Mouse (Mus musculus) neural tube, embryonic 11.5 days (tissue): ENCODE measurements at regions not wholly inside any gene's neighbourhood (a gene's known extent, or its start where the extent isn't known, plus 50 kb on each side); places are given as distances from the start of the nearest gene placed in this dataset.
"Not testable (repeated sequence)": the region's sequence is repeated elsewhere in the genome, so short reads cannot be mapped to it uniquely, and the experiment has no call there.

Experiments
- ATAC-seq: fragments of 200-750 bp; cut with Nextera tagmentation; 2 replicates; pipeline ENCODE4 v1.8.0; 2017; ENCODE audit warnings: moderate number of reproducible peaks, mild to moderate bottlenecking, moderate TSS enrichment, moderate library complexity; ENCODE audit not compliant: insufficient read depth, low FRiP score, low TSS enrichment
- DNase-seq: peaks from one replicate; pipeline ENCODE4 v3.0.0-alpha.2; 2015; ENCODE audit warnings: low spot score
- H3K27ac ChIP-seq: fragments of 300-500 bp; sonication (generic); 2 replicates; pipeline ENCODE4 v1.5.1; 2014; ENCODE audit warnings: low read depth, mild to moderate bottlenecking, low read length
- H3K27me3 ChIP-seq: fragments of 300-500 bp; sonication (generic); 2 replicates; pipeline ENCODE4 v1.6.1; 2014; ENCODE audit warnings: mild to moderate bottlenecking, low read length, mixed read lengths; ENCODE audit not compliant: control insufficient read depth, insufficient read depth
- H3K36me3 ChIP-seq: fragments of 300-500 bp; sonication (generic); 2 replicates; pipeline ENCODE4 v1.6.1; 2014; ENCODE audit warnings: mild to moderate bottlenecking, low read length, moderate library complexity, mixed read lengths; ENCODE audit not compliant: control insufficient read depth, insufficient read depth
- H3K4me1 ChIP-seq: fragments of 300-500 bp; sonication (generic); 2 replicates; pipeline ENCODE4 v1.6.1; 2014; ENCODE audit warnings: low read length, mixed read lengths; ENCODE audit not compliant: control insufficient read depth, insufficient read depth
- H3K4me2 ChIP-seq: fragments of 300-500 bp; sonication (generic); 2 replicates; pipeline ENCODE4 v1.6.1; 2014; ENCODE audit warnings: low read depth, mild to moderate bottlenecking, moderate library complexity
- H3K4me3 ChIP-seq: fragments of 300-500 bp; sonication (generic); 2 replicates; pipeline ENCODE4 v1.5.1; 2014; ENCODE audit warnings: low read depth, low read length
- H3K9ac ChIP-seq: fragments of 300-500 bp; sonication (generic); 2 replicates; pipeline ENCODE4 v1.6.1; 2014; ENCODE audit warnings: mild to moderate bottlenecking, low read length
- H3K9me3 ChIP-seq: fragments of 300-500 bp; sonication (generic); 2 replicates; pipeline ENCODE4 v1.6.1; 2016; ENCODE audit warnings: low read length; ENCODE audit not compliant: control insufficient read depth
- whole genome bisulfite sequencing: fragments of 180-500 bp; shearing (Covaris S2); extraction: QIAGEN DNeasy Blood & Tissue Kit; methylation state at CpG from one replicate; pipeline ENCODE4 v1.1.7; 2014; 5-methylcytosine and 5-hydroxymethylcytosine counted together

DNA sequence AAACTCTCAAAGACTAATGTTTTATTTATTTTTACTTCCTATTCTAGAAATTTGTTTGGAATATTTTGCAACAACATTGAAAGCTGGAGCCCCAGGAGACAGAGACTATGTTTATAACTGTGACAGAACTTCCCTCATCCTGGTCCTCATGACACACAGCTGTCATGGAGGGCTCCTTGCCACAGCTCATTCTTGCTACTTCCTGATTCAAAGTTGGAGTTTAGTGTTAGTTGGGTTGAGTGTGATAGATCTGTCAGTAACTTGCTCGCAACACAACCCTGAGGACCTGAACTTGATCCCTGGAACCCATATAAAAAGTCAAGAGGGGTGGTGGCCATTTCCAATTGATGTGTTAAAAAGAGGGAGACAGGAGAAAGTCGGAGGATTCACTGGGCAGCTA, 328.3 kb upstream of the Nox3 start:
- ATAC-seq (no peak), DNase-seq (no peak)
- Histone ChIP-seq H3K9ac (no peak overlapping the region), H3K27me3 (no peaks in the 10 kb centered on the region), H3K9me3 (no peaks in the 10 kb centered on the region), H3K36me3 (no peaks in the 10 kb centered on the region), H3K4me1 (no peaks in the 10 kb centered on the region), H3K27ac (no peak overlapping the region), H3K4me2 (no peak overlapping the region), H3K4me3 (no peak overlapping the region)
- WGBS: 84% methylated on average over 2 of the region's 2 CpGs

DNA sequence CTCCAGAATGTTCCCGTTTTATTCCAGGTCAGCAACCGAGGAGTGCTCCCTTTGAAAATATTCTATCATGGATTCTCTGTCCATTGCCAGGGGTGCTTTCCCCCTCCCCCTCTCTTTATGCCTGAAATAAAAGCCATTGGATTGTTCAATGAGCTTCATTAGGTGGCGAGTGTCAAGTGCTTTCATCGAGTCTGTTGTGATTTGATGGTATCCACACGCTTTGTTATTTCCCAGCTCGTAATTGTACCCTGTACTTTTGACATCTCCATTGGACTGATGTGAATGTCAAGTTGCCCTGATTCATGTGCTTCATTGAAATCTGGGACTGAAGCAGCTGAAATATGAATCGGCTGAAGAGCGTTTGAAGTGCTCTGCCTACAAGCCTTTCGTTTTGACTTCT, 333.1 kb upstream of the Nox3 start:
- WGBS: 72% methylated on average over 9 of the region's 9 CpGs
- Histone ChIP-seq H3K9me3 (no peaks in the 10 kb centered on the region), H3K27ac (no peak overlapping the region), H3K4me1 (no peaks in the 10 kb centered on the region), H3K4me3 (no peak overlapping the region), H3K4me2 (no peak overlapping the region), H3K9ac (no peak overlapping the region), H3K27me3 (no peaks in the 10 kb centered on the region), H3K36me3 (no peaks in the 10 kb centered on the region)
- DNase-seq (no peak), ATAC-seq (no peak)

DNA sequence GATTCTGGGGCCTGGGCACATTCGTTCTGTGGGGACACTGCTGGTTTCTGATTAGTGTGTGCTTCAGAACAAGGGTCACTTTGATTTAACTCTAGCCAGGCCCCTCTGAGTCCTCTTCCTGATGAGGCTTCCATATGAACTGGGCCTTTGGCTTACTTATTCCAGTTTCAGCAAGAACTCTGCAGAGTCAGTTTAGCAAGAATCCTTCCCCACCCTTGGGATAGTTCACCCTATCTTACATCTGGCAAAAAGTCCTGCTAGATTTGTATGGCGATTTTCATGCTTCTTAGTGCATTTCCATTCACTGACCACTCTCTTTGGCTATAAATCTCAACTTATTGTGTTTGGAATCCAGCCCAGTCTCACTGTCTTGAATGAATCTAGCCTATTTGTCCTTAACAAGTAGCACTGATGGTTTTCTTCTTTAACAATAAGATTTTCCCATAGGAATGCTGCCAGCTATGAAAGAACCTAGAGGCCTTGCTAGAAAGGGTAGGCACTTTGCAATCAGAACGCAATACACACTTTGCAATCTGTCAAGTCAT, 338.8 kb upstream of the Nox3 start:
- Histone ChIP-seq H3K27ac (no peak overlapping the region), H3K4me2 (no peak overlapping the region), H3K9ac (no peak overlapping the region), H3K9me3 (no peaks in the 10 kb centered on the region), H3K4me1 (no peaks in the 10 kb centered on the region; the same call in 1 of the 2 replicates), H3K4me3 (no peak overlapping the region), H3K36me3 (no peaks in the 10 kb centered on the region), H3K27me3 (no peaks in the 10 kb centered on the region)
- no peak for DNase-seq
- WGBS: 42% methylated on average over 3 of the region's 3 CpGs
- ATAC-seq: peak; percentile 35; the same call in 1 of the 2 replicates

DNA sequence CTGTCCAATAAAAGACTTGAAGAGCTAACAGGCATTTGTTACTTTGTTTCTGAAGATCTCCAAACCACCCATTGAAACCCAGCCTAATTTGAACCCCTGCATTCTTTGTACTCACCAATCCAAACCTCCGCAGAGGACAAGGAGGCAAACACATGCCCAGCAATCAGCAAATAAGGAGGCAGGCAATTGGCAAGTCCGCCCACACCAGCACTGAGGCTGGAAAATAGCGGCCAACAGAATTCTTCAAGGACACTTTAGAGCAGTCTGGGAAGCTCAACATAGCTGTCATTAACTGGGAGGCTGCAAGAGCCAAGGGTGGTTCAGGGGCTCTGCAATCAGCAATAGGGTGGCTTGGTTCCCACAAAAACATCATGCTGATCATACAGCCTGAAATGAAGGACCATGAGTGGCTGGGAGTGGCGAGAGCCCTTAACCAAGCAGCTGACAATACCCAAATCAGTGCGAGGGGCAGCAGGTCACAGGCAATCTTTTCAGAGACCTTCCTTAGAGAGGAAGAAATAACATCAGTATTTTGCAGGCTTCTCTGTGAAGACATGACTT, 344.1 kb upstream of the Nox3 start:
- WGBS: 17% methylated on average over 5 of the region's 5 CpGs
- no peaks in the 10 kb centered on the region for H3K27me3 ChIP-seq
- H3K9ac ChIP-seq: peak overlapping the region; percentile 23; the same call in 1 of the 2 replicates
- DNase-seq (peak; percentile 58), ATAC-seq (peak; percentile 74)
- no peak overlapping the region for H3K27ac ChIP-seq
- H3K4me3 ChIP-seq: no peak overlapping the region
- H3K9me3 ChIP-seq: no peaks in the 10 kb centered on the region
- no peaks in the 10 kb centered on the region for H3K36me3 ChIP-seq
- peaks cover 3% of the 10 kb centered on the region for H3K4me1 ChIP-seq
- no peak overlapping the region; the same call in 1 of the 2 replicates for H3K4me2 ChIP-seq

DNA sequence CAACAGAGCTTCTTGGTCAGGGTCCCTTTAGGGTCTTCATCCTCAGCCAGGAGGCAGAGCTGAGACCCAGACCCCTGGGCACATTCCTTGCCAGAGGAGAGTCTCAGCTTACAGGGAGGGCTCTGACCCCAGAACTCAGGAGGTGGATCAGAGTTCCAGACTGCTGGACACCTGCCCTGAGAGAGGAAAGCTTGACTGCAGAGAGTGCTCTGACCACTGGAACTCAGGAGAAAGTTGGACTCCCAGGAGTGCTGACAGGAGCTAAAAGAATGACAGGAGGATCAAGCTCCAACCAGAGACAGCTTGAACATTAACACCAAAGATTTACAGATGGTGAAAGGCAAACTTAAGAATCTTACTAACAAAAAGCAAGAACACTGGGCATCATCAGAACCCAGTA, 364.1 kb upstream of the Nox3 start:
- not testable (repeated sequence) for H3K9ac ChIP-seq, H3K27ac ChIP-seq, DNase-seq, ATAC-seq, H3K27me3 ChIP-seq, H3K9me3 ChIP-seq, H3K4me2 ChIP-seq, H3K36me3 ChIP-seq, H3K4me3 ChIP-seq, H3K4me1 ChIP-seq

DNA sequence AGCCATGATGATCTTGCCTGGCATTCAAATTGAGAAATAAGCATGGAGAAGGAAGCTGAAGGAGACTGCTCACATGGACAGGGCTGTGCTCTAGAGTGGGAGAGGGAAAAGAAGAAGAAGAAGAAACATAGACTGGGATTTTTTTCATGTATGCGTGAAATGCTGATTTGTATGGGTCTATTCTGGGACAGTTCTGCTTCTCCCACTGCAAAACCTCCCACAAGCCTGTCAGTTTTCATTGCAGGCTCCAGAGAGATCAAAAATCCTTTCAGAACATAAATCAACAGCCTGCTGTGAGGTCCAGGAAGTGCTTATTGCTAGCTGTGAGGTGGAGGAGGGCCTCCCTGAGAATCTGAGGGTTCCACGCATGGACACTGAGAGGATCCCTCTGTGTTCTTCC, 377.3 kb upstream of the Nox3 start:
- Histone ChIP-seq H3K4me3 (no peak overlapping the region), H3K9me3 (no peaks in the 10 kb centered on the region), H3K27me3 (no peaks in the 10 kb centered on the region), H3K9ac (no peak overlapping the region), H3K4me1 (no peaks in the 10 kb centered on the region), H3K36me3 (no peaks in the 10 kb centered on the region), H3K27ac (no peak overlapping the region), H3K4me2 (no peak overlapping the region)
- ATAC-seq: no peak
- no peak for DNase-seq
- 50% methylated on average over 2 of the region's 2 CpGs for WGBS

DNA sequence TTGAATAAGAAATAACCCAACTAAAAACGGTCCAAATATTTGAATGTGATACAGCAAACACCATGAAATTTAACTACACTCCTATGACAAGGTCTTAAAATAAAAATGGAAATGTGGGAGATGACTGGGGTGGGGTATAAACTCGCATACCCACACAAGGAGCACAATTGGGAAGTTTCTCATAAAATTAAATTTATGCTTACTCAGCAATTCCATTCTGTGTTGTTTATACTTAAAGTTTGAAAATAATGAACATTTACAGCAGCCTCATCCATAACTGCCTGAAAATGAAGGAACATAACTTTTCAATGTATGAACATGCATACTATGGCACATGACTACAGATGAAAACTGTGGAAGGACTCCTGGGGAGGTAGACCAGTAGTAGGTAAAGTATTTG, 384.5 kb upstream of the Nox3 start:
- ATAC-seq: no peak
- H3K27ac ChIP-seq: no peak overlapping the region
- H3K9me3 ChIP-seq: no peaks in the 10 kb centered on the region
- no peak overlapping the region for H3K4me3 ChIP-seq
- no peak overlapping the region for H3K9ac ChIP-seq
- 85% methylated on average over 2 of the region's 2 CpGs for WGBS
- DNase-seq: no peak
- no peaks in the 10 kb centered on the region for H3K27me3 ChIP-seq
- no peak overlapping the region for H3K4me2 ChIP-seq
- H3K36me3 ChIP-seq: no peaks in the 10 kb centered on the region
- H3K4me1 ChIP-seq: no peaks in the 10 kb centered on the region

DNA sequence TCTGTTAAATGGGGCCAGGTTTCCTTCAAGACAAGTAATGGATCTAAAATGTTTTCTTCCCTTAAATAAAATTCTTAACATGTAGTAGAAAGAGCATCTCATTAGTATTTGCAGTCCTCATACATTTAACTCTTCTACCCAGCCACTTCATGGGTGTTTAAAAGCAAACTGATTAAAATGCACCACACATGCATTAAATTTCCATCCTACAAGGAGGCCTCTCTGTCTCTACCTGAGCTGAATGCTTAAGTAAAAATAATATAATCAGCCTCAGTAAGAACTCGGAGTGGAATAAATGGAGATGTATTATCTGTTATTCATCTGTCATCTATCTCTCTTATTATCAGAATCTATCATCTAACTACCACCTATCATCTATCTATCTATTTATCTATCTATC, 398.6 kb upstream of the Nox3 start:
- no peaks in the 10 kb centered on the region for H3K36me3 ChIP-seq
- WGBS: 83% methylated on average over 1 of the region's 1 CpGs
- H3K27me3 ChIP-seq: no peaks in the 10 kb centered on the region
- DNase-seq: no peak
- H3K4me1 ChIP-seq: no peaks in the 10 kb centered on the region
- no peak overlapping the region for H3K4me3 ChIP-seq
- no peak overlapping the region for H3K4me2 ChIP-seq
- H3K9ac ChIP-seq: no peak overlapping the region
- ATAC-seq: no peak
- no peaks in the 10 kb centered on the region for H3K9me3 ChIP-seq
- H3K27ac ChIP-seq: no peak overlapping the region

DNA sequence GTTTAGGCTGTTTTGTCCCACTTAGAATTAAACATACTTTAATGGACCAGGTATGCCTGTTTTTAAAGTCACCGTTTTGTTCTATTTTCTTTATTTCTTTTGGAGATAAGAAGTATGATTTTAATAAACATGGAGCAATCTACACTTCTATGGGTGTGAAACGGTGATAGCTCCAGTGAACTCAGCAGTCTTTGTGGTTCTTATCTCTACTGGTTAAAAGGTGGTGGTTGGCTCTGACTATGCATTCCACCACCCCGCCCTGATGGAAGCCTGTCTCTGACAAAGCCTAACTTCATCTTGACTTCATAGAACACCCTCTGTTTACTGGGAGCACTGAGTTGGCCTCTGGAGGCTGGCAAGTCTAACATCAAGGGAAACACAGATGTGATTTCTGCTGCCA, 407.3 kb upstream of the Nox3 start:
- Histone ChIP-seq H3K4me1 (no peaks in the 10 kb centered on the region), H3K9me3 (no peaks in the 10 kb centered on the region), H3K27ac (no peak overlapping the region), H3K4me3 (no peak overlapping the region), H3K4me2 (no peak overlapping the region), H3K27me3 (no peaks in the 10 kb centered on the region), H3K36me3 (no peaks in the 10 kb centered on the region), H3K9ac (no peak overlapping the region)
- DNase-seq: no peak
- no peak for ATAC-seq
- 93% methylated on average over 3 of the region's 3 CpGs for WGBS
